Mouse (Mus musculus): ENCODE results near the gene Rimklb.

DNA sequence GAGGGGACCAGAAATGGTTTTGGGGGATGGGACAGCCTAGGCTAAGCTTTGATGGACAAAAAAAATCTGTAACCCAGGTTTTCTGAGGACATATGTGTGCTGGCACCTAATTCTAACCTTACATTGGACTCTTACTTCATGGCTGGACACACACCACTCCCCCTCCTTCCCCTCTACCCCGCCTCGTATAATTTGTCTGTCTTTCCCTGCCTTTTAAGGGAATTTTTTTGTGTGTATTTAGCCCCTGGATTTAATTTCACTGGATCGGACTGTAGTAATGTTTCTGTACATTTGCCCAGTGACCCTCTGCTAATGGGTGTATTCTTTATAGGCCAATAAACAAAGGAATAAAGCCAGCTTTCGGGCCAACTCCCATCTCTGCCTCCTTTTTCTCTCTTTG, 6.5 kb upstream of the Rimklb start:
- no peak for TF ChIP-seq CTCF (conservative IDR thresholded peaks at IDR 0.05; ENCODE audit: low read length)
- TF ChIP-seq POU5F1 (IDR thresholded peaks at IDR 0.05; ENCODE audit: borderline replicate concordance, low read length): no peak

Measured in E14TG2a.4 (cell line).